Mouse (Mus musculus): ENCODE results near the gene Tnk2.

Tnk2 gene

GRCm38 (mm10) chr16:32643661-32644061, at the start of gene Tnk2:
Tnk2 (plus strand) TSS chr16:32643874.
- peak; percentile 82 to 91 for DNase-seq (ENCODE audit: low spot score in 2 of 2)

GRCm38 (mm10) chr16:32593916-32594315, 49.8 kb upstream of the Tnk2 start:
- no peak for DNase-seq (ENCODE audit: low spot score in 2 of 2)

GRCm38 (mm10) chr16:32594701-32595100, 49.0 kb upstream of the Tnk2 start:
- DNase-seq (ENCODE audit: low spot score in 2 of 2) = no peak

- DNase-seq (ENCODE audit: low spot score in 2 of 2) = no peak
Measured at GRCm38 (mm10) chr16:32595142-32595855, 48.4 kb upstream of the Tnk2 start.

GRCm38 (mm10) chr16:32597909-32598381, 45.7 kb upstream of the Tnk2 start:
- DNase-seq (ENCODE audit: low spot score in 2 of 2) = no peak

- no peak for DNase-seq (ENCODE audit: low spot score in 2 of 2)
Measured at GRCm38 (mm10) chr16:32599151-32599550, 44.5 kb upstream of the Tnk2 start.

- no peak for DNase-seq (ENCODE audit: low spot score in 2 of 2)
Measured at GRCm38 (mm10) chr16:32602193-32602685, 41.4 kb upstream of the Tnk2 start.

- no peak for DNase-seq (ENCODE audit: low spot score in 2 of 2)
Measured at GRCm38 (mm10) chr16:32607562-32608343, 35.9 kb upstream of the Tnk2 start.

- DNase-seq (ENCODE audit: low spot score in 2 of 2) = no peak
Measured at GRCm38 (mm10) chr16:32608344-32608711, 35.3 kb upstream of the Tnk2 start.

GRCm38 (mm10) chr16:32608712-32609400, 34.8 kb upstream of the Tnk2 start, which contains the start of gene Tfrc:
Tfrc (plus strand) TSS chr16:32608920.
- DNase-seq (ENCODE audit: low spot score in 2 of 2) = peak; percentile 89 to 94

- no peak for DNase-seq (ENCODE audit: low spot score in 2 of 2)
Measured at GRCm38 (mm10) chr16:32609401-32609779, 34.3 kb upstream of the Tnk2 start.

- DNase-seq (ENCODE audit: low spot score in 2 of 2) = no peak
Measured at GRCm38 (mm10) chr16:32610460-32611255, 33.0 kb upstream of the Tnk2 start.

- DNase-seq (ENCODE audit: low spot score in 2 of 2) = no peak
Measured at GRCm38 (mm10) chr16:32612052-32612451, 31.6 kb upstream of the Tnk2 start.

- no peak for DNase-seq (ENCODE audit: low spot score in 2 of 2)
Measured at GRCm38 (mm10) chr16:32613269-32613834, 30.3 kb upstream of the Tnk2 start.

- DNase-seq (ENCODE audit: low spot score in 2 of 2) = no peak
Measured at GRCm38 (mm10) chr16:32614047-32614446, 29.6 kb upstream of the Tnk2 start.

- DNase-seq (ENCODE audit: low spot score in 2 of 2) = no peak
Measured at GRCm38 (mm10) chr16:32618946-32619345, 24.7 kb upstream of the Tnk2 start.

GRCm38 (mm10) chr16:32628140-32628539, 15.5 kb upstream of the Tnk2 start:
- DNase-seq (ENCODE audit: low spot score in 2 of 2) = no peak

GRCm38 (mm10) chr16:32632328-32632824, 11.3 kb upstream of the Tnk2 start:
- no peak for DNase-seq (ENCODE audit: low spot score in 2 of 2)

- no peak for DNase-seq (ENCODE audit: low spot score in 2 of 2)
Measured at GRCm38 (mm10) chr16:32633486-32634012, 10.1 kb upstream of the Tnk2 start.

GRCm38 (mm10) chr16:32634183-32634582, 9.5 kb upstream of the Tnk2 start:
- no peak for DNase-seq (ENCODE audit: low spot score in 2 of 2)

GRCm38 (mm10) chr16:32635314-32635713, 8.4 kb upstream of the Tnk2 start:
- no peak for DNase-seq (ENCODE audit: low spot score in 2 of 2)

All from urinary bladder, adult 18-20 months (tissue).